Mouse (Mus musculus): ENCODE results near the gene Errfi1. TPM values are rescaled to one million over a fixed set of nuclear protein-coding genes. Genes with fewer than 3 reads are reported as not detected.

The Errfi1 gene
- polyA plus RNA-seq, 1 experiment from 2014 or later, result 164 TPM

- no peak for DNase-seq (ENCODE audit: low read depth, low spot score)
- TF ChIP-seq CTCF (IDR thresholded peaks at IDR 0.05), result no peak
- CTCF ChIA-PET, result interaction anchor here (0.6 to 1.2 kb wide), 2 partner anchors 27 to 116 kb away, joined by 3 read pairs; no protein-coding TSS in a partner anchor
- ATAC-seq, result no peak
- POLR2A ChIA-PET, result no interaction called here
- in situ Hi-C loops (cut with MboI; ENCODE audit: low pct_unique_long_range_greater_than_20kb), result no loop called here
- H3K27me3 ChIP-seq, result no peaks in the 10 kb centered on the region
Measured at GRCm38 (mm10) chr4:150822624-150823023, 31.1 kb upstream of the Errfi1 start.

GRCm38 (mm10) chr4:150823614-150824480 lies 29.9 kb upstream of the Errfi1 start:
- ATAC-seq (no peak), DNase-seq (ENCODE audit: low read depth, low spot score) (no peak)
- CTCF ChIA-PET, result interaction anchor here (1.2 to 1.6 kb wide), 2 partner anchors 26 to 117 kb away, joined by 3 to 5 read pairs; no protein-coding TSS in a partner anchor
- in situ Hi-C loops (cut with MboI; ENCODE audit: low pct_unique_long_range_greater_than_20kb), result no loop called here
- no peak for TF ChIP-seq CTCF (IDR thresholded peaks at IDR 0.05)
- H3K27me3 ChIP-seq, result no peaks in the 10 kb centered on the region
- POLR2A ChIA-PET, result no interaction called here

DNA sequence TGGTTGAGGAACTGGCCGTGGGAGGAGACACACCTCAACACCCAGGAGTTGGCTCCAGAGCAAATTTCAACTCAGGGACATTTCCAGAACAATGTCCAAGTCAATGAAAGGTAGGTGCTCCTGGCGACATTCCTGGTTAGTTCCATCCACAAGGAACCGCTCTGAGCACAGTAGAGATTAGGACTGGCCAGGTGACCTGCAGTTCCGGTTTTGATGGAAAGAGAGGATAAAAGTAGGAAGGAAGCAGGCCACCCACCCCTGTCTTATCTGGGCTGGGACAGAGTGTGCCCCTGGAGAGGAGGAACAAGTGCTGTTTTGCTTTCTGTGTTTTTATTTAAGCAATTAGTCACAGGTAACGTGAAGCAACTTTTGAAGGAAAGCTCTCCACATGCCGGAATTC lies 28.8 kb upstream of the Errfi1 start:
- in situ Hi-C loops (cut with MboI; ENCODE audit: low pct_unique_long_range_greater_than_20kb), result no loop called here
- DNase-seq (ENCODE audit: low read depth, low spot score) (no peak), ATAC-seq (no peak)
- ChIA-PET POLR2A (interaction anchor here (1.0 kb wide), 1 partner anchor 9 kb away, joined by 3 read pairs; no protein-coding TSS in a partner anchor), CTCF (interaction anchor here (1.5 to 1.6 kb wide), 2 partner anchors 9 to 25 kb away, joined by 4 to 5 read pairs; no protein-coding TSS in a partner anchor)
- TF ChIP-seq CTCF (IDR thresholded peaks at IDR 0.05), result no peak
- H3K27me3 ChIP-seq, result no peaks in the 10 kb centered on the region

- ATAC-seq (no peak), DNase-seq (ENCODE audit: low read depth, low spot score) (no peak)
- in situ Hi-C loops (cut with MboI; ENCODE audit: low pct_unique_long_range_greater_than_20kb), result no loop called here
- CTCF ChIA-PET, result interaction anchor here (1.5 kb wide), 1 partner anchor 10 kb away, joined by 4 read pairs; no protein-coding TSS in a partner anchor
- TF ChIP-seq CTCF (IDR thresholded peaks at IDR 0.05), result no peak
- no peaks in the 10 kb centered on the region for H3K27me3 ChIP-seq
- POLR2A ChIA-PET, result interaction anchor here (1.0 kb wide), 1 partner anchor 9 kb away, joined by 3 read pairs; no protein-coding TSS in a partner anchor
Measured at GRCm38 (mm10) chr4:150825531-150825930, 28.2 kb upstream of the Errfi1 start.

- in situ Hi-C loops (cut with MboI; ENCODE audit: low pct_unique_long_range_greater_than_20kb), result no loop called here
- no peak for TF ChIP-seq CTCF (IDR thresholded peaks at IDR 0.05)
- H3K27me3 ChIP-seq, result no peaks in the 10 kb centered on the region
- POLR2A ChIA-PET, result no interaction called here
- DNase-seq (ENCODE audit: low read depth, low spot score) (no peak), ATAC-seq (no peak)
- CTCF ChIA-PET, result no interaction called here
Measured at GRCm38 (mm10) chr4:150831321-150831720, 22.4 kb upstream of the Errfi1 start.

DNA sequence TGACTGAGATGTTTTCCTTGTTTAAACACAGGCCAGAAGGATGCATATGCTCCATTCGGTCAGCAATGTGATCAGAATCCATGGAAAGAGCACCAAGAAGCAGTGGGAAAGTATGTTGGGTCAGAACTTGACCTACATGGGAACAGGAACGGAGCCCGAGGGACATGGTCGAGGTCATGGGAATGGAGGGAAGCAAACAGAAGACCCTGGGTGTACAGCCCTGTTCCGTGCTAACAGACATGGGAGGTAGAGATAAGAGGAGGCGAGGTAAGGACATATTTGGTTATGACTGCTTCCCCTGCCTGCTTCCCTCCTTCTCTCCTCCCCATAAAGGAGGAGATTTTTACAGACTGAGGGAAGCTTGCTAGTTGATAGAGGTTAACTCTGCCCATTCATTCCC lies 21.8 kb upstream of the Errfi1 start:
- in situ Hi-C loops (cut with MboI; ENCODE audit: low pct_unique_long_range_greater_than_20kb), result no loop called here
- no peak for TF ChIP-seq CTCF (IDR thresholded peaks at IDR 0.05)
- CTCF ChIA-PET, result no interaction called here
- POLR2A ChIA-PET, result no interaction called here
- no peak for DNase-seq (ENCODE audit: low read depth, low spot score)
- no peak for ATAC-seq
- H3K27me3 ChIP-seq, result no peaks in the 10 kb centered on the region

GRCm38 (mm10) chr4:150835163-150835562 lies 18.6 kb upstream of the Errfi1 start:
- ChIA-PET POLR2A (interaction anchor here (0.9 kb wide), 1 partner anchor 19 kb away, joined by 3 read pairs; no protein-coding TSS in a partner anchor), CTCF (no interaction called here)
- no peak for TF ChIP-seq CTCF (IDR thresholded peaks at IDR 0.05)
- DNase-seq (ENCODE audit: low read depth, low spot score) (no peak), ATAC-seq (no peak)
- in situ Hi-C loops (cut with MboI; ENCODE audit: low pct_unique_long_range_greater_than_20kb), result loop anchor here (5.0 kb wide), 2 partner anchors 33 to 717 kb away; no protein-coding TSS in a partner anchor
- no peaks in the 10 kb centered on the region for H3K27me3 ChIP-seq

DNA sequence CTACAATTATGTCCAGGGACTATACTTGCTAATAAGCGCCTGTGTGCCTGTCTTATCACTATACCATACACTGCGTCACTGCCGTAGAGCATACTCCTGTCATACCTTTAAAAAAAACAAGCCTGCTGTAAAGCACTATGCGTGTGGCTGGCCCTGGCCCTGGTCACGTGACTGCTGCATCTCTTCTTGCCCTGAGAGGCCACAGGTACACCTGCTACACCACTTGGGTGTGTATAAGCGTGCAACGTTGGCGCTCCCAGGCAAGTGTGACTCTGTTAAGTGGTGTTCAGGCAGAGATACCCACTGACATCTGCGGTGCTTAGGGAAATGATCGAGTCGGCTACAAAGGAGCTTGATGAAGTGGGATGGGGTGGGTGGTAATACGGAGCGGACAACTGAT lies 17.5 kb upstream of the Errfi1 start:
- ChIA-PET POLR2A (no interaction called here), CTCF (interaction anchor here (1.3 kb wide), 1 partner anchor 24 kb away, joined by 3 read pairs; no protein-coding TSS in a partner anchor)
- TF ChIP-seq CTCF (IDR thresholded peaks at IDR 0.05), result no peak
- ATAC-seq (no peak), DNase-seq (ENCODE audit: low read depth, low spot score) (no peak)
- no peaks in the 10 kb centered on the region for H3K27me3 ChIP-seq
- in situ Hi-C loops (cut with MboI; ENCODE audit: low pct_unique_long_range_greater_than_20kb), result loop anchor here (5.0 kb wide), 2 partner anchors 34 to 716 kb away; no protein-coding TSS in a partner anchor

DNA sequence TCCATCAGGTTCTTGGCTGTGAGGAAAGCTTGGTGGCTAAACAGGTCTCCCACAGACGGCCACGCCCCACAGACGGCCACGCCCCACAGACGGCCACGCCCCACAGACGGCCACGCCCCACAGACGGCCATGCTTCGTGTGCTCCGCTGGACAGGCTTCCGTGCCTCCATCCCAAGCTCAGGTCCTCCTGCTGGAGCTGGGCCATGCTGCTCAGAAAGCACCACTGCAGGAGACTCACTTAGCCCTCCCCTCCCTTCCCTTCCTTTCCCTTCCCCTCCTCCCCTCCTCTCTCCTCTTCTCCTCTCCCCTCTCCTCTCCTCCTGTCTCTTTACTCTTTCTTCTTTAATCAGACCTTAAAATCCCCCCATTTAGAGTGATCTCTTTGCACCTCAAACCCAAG lies 16.8 kb upstream of the Errfi1 start:
- CTCF ChIA-PET, result interaction anchor here (1.3 kb wide), 1 partner anchor 24 kb away, joined by 3 read pairs; no protein-coding TSS in a partner anchor
- H3K27me3 ChIP-seq, result no peaks in the 10 kb centered on the region
- DNase-seq (ENCODE audit: low read depth, low spot score) (no peak), ATAC-seq (peak; percentile 17)
- in situ Hi-C loops (cut with MboI; ENCODE audit: low pct_unique_long_range_greater_than_20kb), result loop anchor here (5.0 kb wide), 2 partner anchors 35 to 715 kb away; no protein-coding TSS in a partner anchor
- no peak for TF ChIP-seq CTCF (IDR thresholded peaks at IDR 0.05)
- POLR2A ChIA-PET, result interaction anchor here (0.8 kb wide), 1 partner anchor 38 kb away, joined by 3 read pairs; no protein-coding TSS in a partner anchor

DNA sequence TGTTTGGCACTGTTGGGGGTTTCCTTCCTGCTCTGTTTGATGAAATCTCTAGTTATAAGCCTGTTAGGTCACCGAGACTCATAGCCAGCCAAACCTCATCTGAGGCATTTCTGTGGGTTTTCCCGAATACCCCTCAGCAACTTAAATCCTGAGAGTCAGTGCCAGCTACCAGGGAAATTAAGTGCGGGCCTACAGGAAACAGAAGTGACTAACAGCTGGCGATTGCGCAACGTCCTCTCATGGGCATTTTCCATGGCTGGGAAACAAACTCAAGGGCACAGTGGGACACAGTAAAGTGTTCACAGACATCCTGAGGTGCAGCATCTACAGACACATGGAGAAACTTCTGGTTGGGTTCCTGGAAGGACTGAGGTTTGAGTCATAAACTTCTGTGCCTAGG lies 16.3 kb upstream of the Errfi1 start:
- in situ Hi-C loops (cut with MboI; ENCODE audit: low pct_unique_long_range_greater_than_20kb), result loop anchor here (5.0 kb wide), 2 partner anchors 35 to 715 kb away; no protein-coding TSS in a partner anchor
- ATAC-seq (peak; percentile 74), DNase-seq (ENCODE audit: low read depth, low spot score) (peak; percentile 95)
- no peaks in the 10 kb centered on the region for H3K27me3 ChIP-seq
- TF ChIP-seq CTCF (IDR thresholded peaks at IDR 0.05), result no peak
- ChIA-PET CTCF (interaction anchor here (1.3 kb wide), 1 partner anchor 23 kb away, joined by 3 read pairs; no protein-coding TSS in a partner anchor), POLR2A (interaction anchor here (0.8 kb wide), 1 partner anchor 39 kb away, joined by 3 read pairs; no protein-coding TSS in a partner anchor)

GRCm38 (mm10) chr4:150842045-150842444 lies 11.7 kb upstream of the Errfi1 start:
- ATAC-seq (no peak), DNase-seq (ENCODE audit: low read depth, low spot score) (no peak)
- no peak for TF ChIP-seq CTCF (IDR thresholded peaks at IDR 0.05)
- H3K27me3 ChIP-seq, result no peaks in the 10 kb centered on the region
- CTCF ChIA-PET, result no interaction called here
- in situ Hi-C loops (cut with MboI; ENCODE audit: low pct_unique_long_range_greater_than_20kb), result no loop called here
- POLR2A ChIA-PET, result no interaction called here
